Mouse (Mus musculus): ENCODE results near the gene Kdm4b. TPM values are rescaled to one million over a fixed set of nuclear protein-coding genes. Genes with fewer than 3 reads are reported as not detected.

The Kdm4b gene
- 8.6 TPM for polyA plus RNA-seq (2017; shearing (Covaris generic))

DNA sequence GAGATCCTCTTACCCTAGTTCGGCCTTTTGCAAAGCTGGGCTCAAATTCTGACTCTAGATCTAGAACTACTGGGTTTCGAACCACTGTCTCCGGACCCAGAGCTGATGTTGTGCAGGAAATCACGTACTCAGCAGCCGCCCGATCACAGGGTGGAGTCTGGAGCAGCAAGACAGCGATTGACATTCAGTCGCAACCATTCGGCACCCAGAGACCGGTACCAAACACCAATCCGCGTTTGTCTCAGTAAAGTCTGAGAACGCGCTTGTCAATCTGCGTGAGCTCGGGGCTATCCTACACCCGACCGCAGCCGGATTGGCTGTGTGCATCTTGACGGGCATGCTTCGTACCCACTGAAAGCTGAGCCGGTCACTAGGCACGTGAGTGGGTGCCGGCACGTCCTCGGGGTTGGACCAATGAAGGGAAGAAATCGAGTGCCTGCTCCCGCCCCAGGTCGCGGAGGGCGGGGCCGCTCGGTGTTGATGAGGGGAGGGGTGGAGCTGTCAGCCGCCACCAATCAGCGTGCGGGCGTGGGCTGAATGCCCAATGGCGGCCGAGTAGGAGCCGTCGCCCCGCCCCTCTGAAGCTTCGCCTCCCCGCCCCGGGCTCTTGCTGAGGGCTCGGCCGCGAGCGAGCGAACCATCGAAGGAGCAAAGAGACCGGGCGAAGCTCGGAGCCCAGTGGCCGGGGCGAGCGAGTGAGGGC lies at the start of gene Kdm4b:
TSS of gene Kdm4b (plus strand) at position 613 of the 703 bp plus-strand sequence.

DNA sequence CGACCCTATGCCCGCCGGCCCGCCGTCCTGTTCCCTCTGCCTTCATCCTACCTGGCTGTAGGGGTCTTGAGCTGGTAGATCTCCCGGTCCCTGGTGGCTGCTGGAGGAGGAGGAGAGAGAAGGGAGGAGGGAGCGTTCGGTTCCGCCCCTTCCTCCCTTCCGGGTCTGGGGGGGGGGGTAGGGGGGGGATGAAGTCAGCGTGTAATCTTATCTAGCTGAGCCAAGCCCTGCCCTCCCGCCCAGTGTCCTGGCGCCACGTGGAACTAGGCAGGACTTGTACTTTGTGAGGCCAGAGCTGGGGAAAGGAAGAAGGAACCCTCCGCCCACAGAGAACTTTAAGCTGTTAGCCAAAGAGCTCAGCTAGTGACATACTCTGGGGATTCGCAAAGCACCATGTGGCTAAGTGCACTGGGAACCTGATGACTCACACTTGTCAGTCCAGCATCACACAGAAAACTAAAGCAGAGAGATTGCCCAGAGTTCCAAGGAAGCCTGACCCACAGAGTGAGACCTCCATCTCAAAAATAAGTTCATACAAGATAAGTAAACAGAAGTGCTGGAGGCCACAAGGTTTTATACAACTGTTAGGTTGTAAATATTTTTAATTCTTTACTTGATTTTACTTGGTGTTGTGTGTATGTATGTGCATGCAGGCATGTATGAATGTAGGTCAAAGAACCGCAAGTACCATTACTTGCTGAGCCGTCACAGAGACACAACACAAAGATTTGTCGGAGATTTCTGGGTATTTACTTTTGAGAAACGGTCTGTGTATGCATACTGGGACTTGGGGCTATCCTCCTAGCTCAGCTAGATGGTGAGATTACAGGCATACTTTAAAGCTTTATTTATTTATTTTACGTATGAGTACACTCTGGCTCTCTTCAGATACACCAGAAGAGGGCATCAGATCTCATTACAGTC lies 49.0 kb upstream of the Kdm4b start, which contains the start of gene Ticam1:
TSS of gene Ticam1 (minus strand) at position 144 of the 924 bp plus-strand sequence.

DNA sequence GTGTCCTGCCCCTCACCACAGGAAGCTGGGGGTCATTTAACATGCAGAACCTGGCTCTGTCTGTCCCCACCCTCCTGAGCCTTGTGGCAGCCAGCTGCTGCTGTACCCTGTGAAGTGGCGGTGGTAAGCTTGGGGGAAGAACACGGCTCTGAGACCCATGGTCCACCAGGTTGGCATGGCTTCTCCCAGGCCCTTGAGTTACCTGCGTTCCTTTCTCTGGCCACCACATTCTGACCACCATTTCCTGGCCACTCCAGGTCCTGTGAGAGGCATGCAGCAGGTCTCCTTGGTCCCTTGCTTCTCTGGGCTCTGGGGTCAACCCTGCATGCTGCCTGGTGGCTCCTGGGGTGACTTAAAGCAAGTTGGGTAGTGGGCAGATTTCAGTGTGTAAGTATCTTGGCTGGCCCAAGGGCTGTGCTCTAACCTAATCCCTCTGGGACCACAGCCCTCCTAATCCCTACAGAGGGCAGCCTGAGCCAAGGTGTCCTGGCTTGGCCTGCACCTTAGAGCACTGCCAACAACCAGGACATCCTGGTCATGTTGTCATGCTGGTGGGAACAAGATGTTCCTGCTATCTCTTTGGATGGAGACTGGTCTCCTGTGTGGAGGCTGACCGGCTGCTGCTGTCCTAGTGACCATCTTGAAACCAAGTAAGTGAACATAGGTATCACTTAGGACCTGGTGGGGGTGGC lies 33.2 kb upstream of the Kdm4b start, which contains the start of gene Plin3:
TSS of gene Plin3 (minus strand) at position 343 of the 692 bp plus-strand sequence.

DNA sequence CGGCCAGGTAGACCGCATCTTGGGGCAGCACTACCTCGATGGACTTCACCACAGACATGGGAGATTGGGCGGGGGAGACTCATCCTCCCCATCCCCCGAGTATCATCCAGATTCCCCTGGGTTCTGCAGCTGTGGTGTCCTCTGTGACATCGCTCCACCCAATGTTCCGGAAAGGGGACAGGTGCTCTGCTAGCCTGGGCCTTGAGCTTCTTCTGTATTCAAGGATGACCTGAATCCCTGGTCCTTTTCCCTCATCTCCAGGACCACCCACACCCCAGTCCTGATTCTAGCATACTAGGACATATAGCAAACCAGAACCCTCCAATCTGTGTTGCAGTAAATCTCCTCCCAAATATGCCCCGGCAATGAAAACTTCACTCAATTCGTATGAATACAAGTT lies 25.7 kb upstream of the Kdm4b start, which contains the start of gene Arrdc5:
TSS of gene Arrdc5 (minus strand) at position 101 of the 400 bp plus-strand sequence.

DNA sequence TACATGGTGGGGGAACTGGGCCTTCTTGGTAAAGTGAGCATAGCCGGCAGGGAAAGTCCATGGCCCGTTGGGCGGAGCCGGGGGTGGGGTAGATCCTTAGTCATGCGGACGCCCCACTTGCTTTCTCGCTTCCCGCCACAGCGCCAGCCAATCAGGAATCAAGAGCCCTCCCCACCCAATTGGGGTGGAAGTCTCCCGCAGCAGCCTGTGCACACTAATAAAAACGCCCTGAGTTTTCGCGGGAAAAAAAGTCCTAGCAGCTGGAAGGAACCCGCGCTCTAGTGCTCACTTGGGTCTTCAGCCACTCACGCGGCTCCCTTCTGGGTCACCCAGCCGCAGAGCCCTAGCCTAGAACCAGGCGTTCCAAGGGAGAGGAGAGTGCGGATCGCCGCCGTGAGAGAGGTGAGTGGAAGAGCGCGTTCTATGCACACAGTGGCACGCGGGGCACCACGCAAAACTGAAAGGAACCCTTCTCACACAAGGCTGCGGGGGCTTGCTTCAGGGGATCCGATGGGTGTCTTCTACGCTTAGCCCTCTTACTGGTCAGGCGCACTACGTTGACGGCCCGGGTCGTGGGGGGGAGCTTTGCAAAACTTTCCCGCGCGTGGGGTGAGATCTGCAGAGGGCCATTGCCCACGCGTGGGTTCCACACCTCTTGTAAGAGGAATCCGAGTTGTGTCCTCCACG lies 22.6 kb upstream of the Kdm4b start, which contains the start of gene Uhrf1:
TSS of gene Uhrf1 (plus strand) at position 162 of the 687 bp plus-strand sequence.

Other genes starting within 250 kb of the Kdm4b start
- 145 TPM for gene Hdgfl2, start 246.4 kb upstream of the Kdm4b start, polyA plus RNA-seq (2017; shearing (Covaris generic))
- not detected for gene Plin4, start 216.3 kb upstream of the Kdm4b start, polyA plus RNA-seq (2017; shearing (Covaris generic))
- gene Plin5, start 208.5 kb upstream of the Kdm4b start, polyA plus RNA-seq (2017; shearing (Covaris generic)), result not detected
- not detected for gene Lrg1, start 204.1 kb upstream of the Kdm4b start, polyA plus RNA-seq (2017; shearing (Covaris generic))
- not detected for gene Sema6b, start 185.7 kb upstream of the Kdm4b start, polyA plus RNA-seq (2017; shearing (Covaris generic))
- gene Tnfaip8l1, start 163.6 kb upstream of the Kdm4b start, polyA plus RNA-seq (2017; shearing (Covaris generic)), result 40.2 TPM
- 74.8 TPM for gene Mydgf, start 142.1 kb upstream of the Kdm4b start, polyA plus RNA-seq (2017; shearing (Covaris generic))
- gene Dpp9, start 107.2 kb upstream of the Kdm4b start, polyA plus RNA-seq (2017; shearing (Covaris generic)), result 29.9 TPM
- 2.6 TPM for gene Fem1a, start 69.3 kb upstream of the Kdm4b start, polyA plus RNA-seq (2017; shearing (Covaris generic))
- 9.7 TPM for gene Ticam1, start 49.3 kb upstream of the Kdm4b start, polyA plus RNA-seq (2017; shearing (Covaris generic))
- gene Plin3, start 33.2 kb upstream of the Kdm4b start, polyA plus RNA-seq (2017; shearing (Covaris generic)), result 42.3 TPM
- not detected for gene Arrdc5, start 25.8 kb upstream of the Kdm4b start, polyA plus RNA-seq (2017; shearing (Covaris generic))
- 14.2 TPM for gene Uhrf1, start 22.7 kb upstream of the Kdm4b start, polyA plus RNA-seq (2017; shearing (Covaris generic))
- gene Ptprs, start 150.4 kb downstream of the Kdm4b start, polyA plus RNA-seq (2017; shearing (Covaris generic)), result 7.9 TPM
- not detected for gene Znrf4, start 186.4 kb downstream of the Kdm4b start, polyA plus RNA-seq (2017; shearing (Covaris generic))
- gene Gm20219, start 228.3 kb downstream of the Kdm4b start, polyA plus RNA-seq (2017; shearing (Covaris generic)), result 1.2 TPM